Comparison of ENCODE assay signal across 8 mouse cellular contexts in genomic region chr9:31031414-31031843, GRCm38 (mm10). TPM values are rescaled to one million over a fixed set of nuclear protein-coding genes. Genes with fewer than 3 reads are reported as not detected.
A peak's percentile ranks its signal among the peaks of the same experiment; 100 is the strongest.
DNase-seq lines count a peak whose midpoint lies in the region; ATAC-seq and TF ChIP-seq lines count a peak whose summit lies in the region.

No protein-coding gene starts in this region.

- no peaks in the 10 kb centered on the region for H3K27me3 ChIP-seq in heart, adult 2 months (ENCODE audit: control insufficient read depth, insufficient read depth, low read length)
- no peaks in the 10 kb centered on the region for H3K27me3 ChIP-seq in forebrain, embryonic 13.5 days
- no peaks in the 10 kb centered on the region for H3K27me3 ChIP-seq in liver, embryonic 14.5 days (ENCODE audit: control insufficient read depth, insufficient read depth, low read length)

- peak overlapping the region; percentile 93 for H3K9ac ChIP-seq in heart, adult 2 months (ENCODE audit: low read depth, low read length)
- H3K9ac ChIP-seq in forebrain, embryonic 13.5 days, result peak overlapping the region; percentile 82
- H3K9ac ChIP-seq in liver, embryonic 14.5 days (replicated peaks), result peak overlapping the region; percentile 88

- 18% methylated on average over 8 of the region's 8 CpGs for WGBS in heart, adult 2 months
- WGBS in forebrain, embryonic 13.5 days, result 15% methylated on average over 8 of the region's 8 CpGs
- WGBS in liver, embryonic 14.5 days (ENCODE audit: insufficient replicate concordance), result 8% methylated on average over 8 of the region's 8 CpGs

- peaks cover 1% of the 10 kb centered on the region; the same call in 1 of the 2 replicates for H3K4me1 ChIP-seq in heart, adult 2 months (ENCODE audit: control insufficient read depth, insufficient read depth, low read length)
- peaks cover 16% of the 10 kb centered on the region for H3K4me1 ChIP-seq in forebrain, embryonic 13.5 days
- peaks cover 11 to 12% of the 10 kb centered on the region in 2 experiments for H3K4me1 ChIP-seq in liver, embryonic 14.5 days (replicated peaks; ENCODE audit: control insufficient read depth in 2 of 2, insufficient read depth in 2 of 2, low read length in 1 of 2)

- H3K79me2 ChIP-seq in heart, adult 2 months (replicated peaks; ENCODE audit: control insufficient read depth, insufficient read depth, low read length), result peaks cover 3% of the 10 kb centered on the region; the same call in 1 of the 2 replicates

- H3K9me3 ChIP-seq in forebrain, embryonic 13.5 days (replicated peaks), result no peaks in the 10 kb centered on the region
- H3K9me3 ChIP-seq in liver, embryonic 14.5 days (ENCODE audit: control insufficient read depth, low read length), result no peaks in the 10 kb centered on the region

- peaks cover 3% of the 10 kb centered on the region for H3K36me3 ChIP-seq in heart, adult 2 months (ENCODE audit: control insufficient read depth, insufficient read depth, low read length)
- no peaks in the 10 kb centered on the region for H3K36me3 ChIP-seq in forebrain, embryonic 13.5 days (ENCODE audit: poor library complexity, severe bottlenecking)
- H3K36me3 ChIP-seq in liver, embryonic 14.5 days (replicated peaks; ENCODE audit: control insufficient read depth, insufficient read depth, low read depth), result no peaks in the 10 kb centered on the region

- peak overlapping the region; percentile 67 for H3K4me3 ChIP-seq in heart, adult 2 months
- H3K4me3 ChIP-seq in forebrain, embryonic 13.5 days, result peak overlapping the region; percentile 90
- peak overlapping the region; percentile 62 to 75 for H3K4me3 ChIP-seq in liver, embryonic 14.5 days (ENCODE audit: insufficient read depth in 1 of 2, low read depth in 2 of 2, low read length in 2 of 2)

- intact Hi-C loops in heart, adult 2 months (cut with DNase I), result loop anchor here (5.0 to 10.0 kb wide), 2 partner anchors 173 to 251 kb away; partner anchors contain the start of gene Prdm10
- intact Hi-C loops in left cerebral cortex, postnatal 4 days (cut with DNase I), result loop anchor here (10.0 kb wide), 1 partner anchor 87 kb away; the partner anchor contains the start of gene Adamts8

- no peak for ATAC-seq in forebrain, embryonic 13.5 days
- no peak for ATAC-seq in liver, embryonic 14.5 days (ENCODE audit: insufficient read depth)
- ATAC-seq in erythroid progenitor cell, adult 5-6 weeks (replicated peaks; ENCODE audit: low FRiP score, poor library complexity, severe bottlenecking), result no peak

- no peak for TF ChIP-seq EP300 in heart, adult 2 months (IDR thresholded peaks at IDR 0.05; ENCODE audit: insufficient read depth, low read depth, low read length)
- TF ChIP-seq EP300 in liver, embryonic 14.5 days (IDR thresholded peaks at IDR 0.05; ENCODE audit: low read depth), result no peak

- no peak for TF ChIP-seq CTCF in heart, adult 2 months (IDR thresholded peaks at IDR 0.05)
- TF ChIP-seq CTCF in liver, embryonic 14.5 days (IDR thresholded peaks at IDR 0.05; ENCODE audit: low read depth), result no peak

- H3K4me2 ChIP-seq in forebrain, embryonic 13.5 days, result peak overlapping the region; percentile 87
- peak overlapping the region; percentile 99 for H3K4me2 ChIP-seq in liver, embryonic 14.5 days (ENCODE audit: low read depth)

- no peak for DNase-seq in heart, adult 2 months
- no peak for DNase-seq in heart, postnatal 4 days
- peak; percentile 10 for DNase-seq in 3T3-L1 (ENCODE audit: low read depth, low spot score)
- DNase-seq in liver, embryonic 14.5 days (ENCODE audit: low read depth in 3 of 3, low spot score in 3 of 3), result peak in 1 of 3 experiments; percentile 20
- no peak for DNase-seq in ovary, postnatal 36 days (ENCODE audit: low spot score)
- no peak for DNase-seq in left cerebral cortex, postnatal 4 days

- H3K27ac ChIP-seq in heart, adult 2 months, result peak overlapping the region; percentile 87; the same call in 1 of the 2 replicates
- H3K27ac ChIP-seq in forebrain, embryonic 13.5 days, result no peak overlapping the region
- H3K27ac ChIP-seq in liver, embryonic 14.5 days, result peak overlapping the region; percentile 88

- TF ChIP-seq POLR2A in heart, adult 2 months (IDR thresholded peaks at IDR 0.05; ENCODE audit: insufficient read depth, low read depth, low read length), result no peak

RNA-seq across cellular contexts. Expression of gene Zbtb44, which starts 1.0 kb away (rescaled TPM):
- 10 to 100 TPM; 30.5 to 30.6 TPM for total RNA-seq in heart, adult 2 months (2021)
- polyA plus RNA-seq in heart, adult 2 months (2012; rRNA removed), result 4.8 and 9.1 TPM in 2 replicates
- total RNA-seq in heart, postnatal 4 days (2021), result 10 to 100 TPM; 32.2 to 33.5 TPM
- 4.4 and 5.1 TPM in 2 replicates for polyA plus RNA-seq in forebrain, embryonic 13.5 days (2015; fragmentation: Nextera tagmentation; extraction: Ambion mirVana)
- 3.0 and 4.0 TPM in 2 replicates for polyA plus RNA-seq in liver, embryonic 14.5 days (2012; rRNA removed)
- 5.6 and 6.3 TPM in 2 replicates for polyA plus RNA-seq in liver, embryonic 14.5 days (2014; fragmentation: Nextera tagmentation; extraction: Ambion mirVana)
- total RNA-seq in left cerebral cortex, postnatal 4 days (2021), result 10 to 100 TPM; 44.9 TPM
- total RNA-seq in erythroid progenitor cell, adult 5-6 weeks (2015; ENCODE audit: low replicate concordance), result 29.9 and 36.5 TPM in 2 replicates
- 18.5 and 35.1 TPM in 2 replicates for total RNA-seq in erythroid progenitor cell, adult 5-6 weeks (2017; ENCODE audit: low replicate concordance)
